In genomic region chr4:143379480-143379879, GRCm38 (mm10) we compare ENCODE assay signal across 16 mouse cellular contexts. TPM values are rescaled to one million over a fixed set of nuclear protein-coding genes. Genes with fewer than 3 reads are reported as not detected.
DNase-seq lines count a peak whose midpoint lies in the region; ATAC-seq lines count a peak whose summit lies in the region.
"Had no signal": no experiment of that assay in that cellular context is flagged by ENCODE, and none has a peak within 500 bp of the region (broad histone marks: within the 10 kb centered on the region; RNA-seq: fewer than 3 reads in every experiment).

No protein-coding gene starts in this region.

- no peak overlapping the region for H3K4me3 ChIP-seq in intestine, embryonic 16.5 days (ENCODE audit: low read length)
- H3K4me3 ChIP-seq in intestine, embryonic 15.5 days (replicated peaks) = no peak overlapping the region
- no peak overlapping the region for H3K4me3 ChIP-seq in hindbrain, embryonic 11.5 days (ENCODE audit: low read depth, low read length)
- H3K4me3 ChIP-seq in midbrain, embryonic 12.5 days = peak overlapping the region; percentile 5; the same call in 1 of the 2 replicates
- H3K4me3 ChIP-seq: gastrocnemius, adult 2 months; kidney, embryonic 15.5 days; lung, embryonic 15.5 days had no signal

- H3K9me3 ChIP-seq in intestine, embryonic 16.5 days (ENCODE audit: control insufficient read depth, low read length) = no peaks in the 10 kb centered on the region
- no peaks in the 10 kb centered on the region for H3K9me3 ChIP-seq in intestine, embryonic 15.5 days
- no peaks in the 10 kb centered on the region for H3K9me3 ChIP-seq in hindbrain, embryonic 11.5 days (ENCODE audit: control insufficient read depth, low read length)
- H3K9me3 ChIP-seq in midbrain, embryonic 12.5 days = no peaks in the 10 kb centered on the region
- H3K9me3 ChIP-seq: kidney, embryonic 15.5 days; lung, embryonic 15.5 days had no signal

- no peaks in the 10 kb centered on the region for H3K4me1 ChIP-seq in intestine, embryonic 16.5 days (ENCODE audit: control insufficient read depth, insufficient read depth, low read length)
- H3K4me1 ChIP-seq in intestine, embryonic 15.5 days (replicated peaks) = no peaks in the 10 kb centered on the region
- H3K4me1 ChIP-seq in hindbrain, embryonic 11.5 days (replicated peaks; ENCODE audit: control insufficient read depth, insufficient read depth, low read length) = 0 out of 2 replicates have a peak, but pooled peaks cover 3% of the 10 kb centered on the region
- peaks cover 18% of the 10 kb centered on the region for H3K4me1 ChIP-seq in midbrain, embryonic 12.5 days
- H3K4me1 ChIP-seq: lung, embryonic 15.5 days had no signal

- no peak overlapping the region for H3K27ac ChIP-seq in intestine, embryonic 16.5 days (ENCODE audit: low read length)
- H3K27ac ChIP-seq in intestine, embryonic 15.5 days = no peak overlapping the region
- H3K27ac ChIP-seq in hindbrain, embryonic 11.5 days (ENCODE audit: low read depth, low read length) = peak overlapping the region; percentile 75
- peak overlapping the region; percentile 57 for H3K27ac ChIP-seq in midbrain, embryonic 12.5 days (replicated peaks)
- H3K27ac ChIP-seq: gastrocnemius, adult 2 months; kidney, embryonic 15.5 days; lung, embryonic 15.5 days had no signal

- WGBS in intestine, embryonic 16.5 days = 44% methylated on average over 7 of the region's 7 CpGs
- 43% methylated on average over 7 of the region's 7 CpGs for WGBS in intestine, embryonic 15.5 days
- WGBS in hindbrain, embryonic 11.5 days = 27% methylated on average over 7 of the region's 7 CpGs
- WGBS in midbrain, embryonic 12.5 days = 19% methylated on average over 7 of the region's 7 CpGs

- H3K27me3 ChIP-seq in intestine, embryonic 16.5 days (replicated peaks; ENCODE audit: control insufficient read depth, insufficient read depth, low read length) = 0 out of 2 replicates have a peak, but pooled peaks cover 2% of the 10 kb centered on the region
- H3K27me3 ChIP-seq in intestine, embryonic 15.5 days (replicated peaks) = no peaks in the 10 kb centered on the region
- H3K27me3 ChIP-seq in hindbrain, embryonic 11.5 days (ENCODE audit: control insufficient read depth, insufficient read depth, low read length) = no peaks in the 10 kb centered on the region; the same call in 1 of the 2 replicates
- peaks cover 7% of the 10 kb centered on the region; the same call in 1 of the 2 replicates for H3K27me3 ChIP-seq in midbrain, embryonic 12.5 days

- H3K4me2 ChIP-seq in intestine, embryonic 16.5 days (ENCODE audit: low read depth, low read length) = no peak overlapping the region
- H3K4me2 ChIP-seq in intestine, embryonic 15.5 days (replicated peaks) = no peak overlapping the region
- peak overlapping the region; percentile 30 for H3K4me2 ChIP-seq in hindbrain, embryonic 11.5 days (replicated peaks; ENCODE audit: low read depth, low read length)
- H3K4me2 ChIP-seq in midbrain, embryonic 12.5 days (replicated peaks) = peak overlapping the region; percentile 40
- H3K4me2 ChIP-seq: kidney, embryonic 15.5 days; liver, embryonic 11.5 days; lung, embryonic 15.5 days had no signal

- H3K9ac ChIP-seq in intestine, embryonic 16.5 days (ENCODE audit: low read depth, low read length) = peak overlapping the region; percentile 35; the same call in 1 of the 2 replicates
- H3K9ac ChIP-seq in intestine, embryonic 15.5 days = no peak overlapping the region
- peak overlapping the region; percentile 37; the same call in 1 of the 2 replicates for H3K9ac ChIP-seq in hindbrain, embryonic 11.5 days (ENCODE audit: low read depth, low read length)
- no peak overlapping the region for H3K9ac ChIP-seq in midbrain, embryonic 12.5 days (replicated peaks)
- H3K9ac ChIP-seq: kidney, embryonic 15.5 days; lung, embryonic 15.5 days had no signal

- DNase-seq in hindbrain, embryonic 11.5 days (ENCODE audit: low spot score) = peak; percentile 64
- DNase-seq in kidney, postnatal 25 days = no peak
- DNase-seq in MN1 (ENCODE audit: low spot score) = no peak
- DNase-seq: gastrocnemius, adult 2 months; right cerebral cortex, postnatal 25 days had no signal

- H3K36me3 ChIP-seq in intestine, embryonic 16.5 days (ENCODE audit: control insufficient read depth, insufficient read depth, low read length) = no peaks in the 10 kb centered on the region
- no peaks in the 10 kb centered on the region for H3K36me3 ChIP-seq in intestine, embryonic 15.5 days
- no peaks in the 10 kb centered on the region for H3K36me3 ChIP-seq in hindbrain, embryonic 11.5 days (ENCODE audit: control insufficient read depth, insufficient read depth, low read length)
- no peaks in the 10 kb centered on the region for H3K36me3 ChIP-seq in midbrain, embryonic 12.5 days
- H3K36me3 ChIP-seq: kidney, embryonic 15.5 days; lung, embryonic 15.5 days had no signal

- ATAC-seq in intestine, embryonic 16.5 days = no peak
- ATAC-seq in intestine, embryonic 15.5 days = no peak
- ATAC-seq in hindbrain, embryonic 11.5 days (ENCODE audit: low FRiP score) = peak; percentile 72
- peak; percentile 42 for ATAC-seq in midbrain, embryonic 12.5 days (ENCODE audit: low FRiP score, low read depth)
- no peak for ATAC-seq in monocyte, adult 5-6 weeks (replicated peaks; ENCODE audit: insufficient number of reproducible peaks, low FRiP score, low TSS enrichment, poor library complexity, severe bottlenecking)

RNA-seq across cellular contexts. Expression of gene Pramel1, which starts 14.7 kb away (rescaled TPM):
- not detected in 2 replicates for polyA plus RNA-seq in intestine, embryonic 16.5 days (2015; fragmentation: Nextera tagmentation; extraction: Ambion mirVana)
- polyA plus RNA-seq in intestine, embryonic 15.5 days (2015; fragmentation: Nextera tagmentation; extraction: Ambion mirVana) = not detected in 2 replicates
- not detected in 2 replicates for polyA plus RNA-seq in hindbrain, embryonic 11.5 days (2014; fragmentation: Nextera tagmentation; extraction: Ambion mirVana)
- not detected in 2 replicates for polyA plus RNA-seq in midbrain, embryonic 12.5 days (2016; fragmentation: Nextera tagmentation; extraction: Ambion mirVana)
- not detected in 3 replicates for total RNA-seq in monocyte, adult 5-6 weeks (2017)
- total RNA-seq: adrenal gland, postnatal 4 days; gastrocnemius, adult 2 months; left cerebral cortex, postnatal 36 days; megakaryocyte-erythroid progenitor cell, adult 5-6 weeks; MEL had no signal
- polyA plus RNA-seq: kidney, embryonic 15.5 days; liver, embryonic 11.5 days; lung, embryonic 15.5 days had no signal

RNA-seq across cellular contexts. Expression of gene Lrrc38, which starts 29.9 kb away (rescaled TPM):
- not detected in 2 replicates for polyA plus RNA-seq in intestine, embryonic 16.5 days (2015; fragmentation: Nextera tagmentation; extraction: Ambion mirVana)
- 0.06 TPM in 1 of 2 replicates, not detected in the other for polyA plus RNA-seq in intestine, embryonic 15.5 days (2015; fragmentation: Nextera tagmentation; extraction: Ambion mirVana)
- polyA plus RNA-seq in hindbrain, embryonic 11.5 days (2014; fragmentation: Nextera tagmentation; extraction: Ambion mirVana) = 0.51 TPM in 1 of 2 replicates, not detected in the other
- 0.16 and 0.37 TPM in 2 replicates for polyA plus RNA-seq in midbrain, embryonic 12.5 days (2016; fragmentation: Nextera tagmentation; extraction: Ambion mirVana)
- not detected in 3 replicates for total RNA-seq in monocyte, adult 5-6 weeks (2017)
- total RNA-seq: adrenal gland, postnatal 4 days; megakaryocyte-erythroid progenitor cell, adult 5-6 weeks; MEL had no signal
- polyA plus RNA-seq: liver, embryonic 11.5 days had no signal

RNA-seq across cellular contexts. Expression of gene Pramef8, which starts 32.7 kb away (rescaled TPM):
- 12.5 and 13.9 TPM in 2 replicates for polyA plus RNA-seq in intestine, embryonic 16.5 days (2015; fragmentation: Nextera tagmentation; extraction: Ambion mirVana)
- 13.2 and 15.1 TPM in 2 replicates for polyA plus RNA-seq in intestine, embryonic 15.5 days (2015; fragmentation: Nextera tagmentation; extraction: Ambion mirVana)
- 17.0 and 19.4 TPM in 2 replicates for polyA plus RNA-seq in hindbrain, embryonic 11.5 days (2014; fragmentation: Nextera tagmentation; extraction: Ambion mirVana)
- 22.0 and 23.1 TPM in 2 replicates for polyA plus RNA-seq in midbrain, embryonic 12.5 days (2016; fragmentation: Nextera tagmentation; extraction: Ambion mirVana)
- total RNA-seq in monocyte, adult 5-6 weeks (2017) = 28.4 to 41.2 TPM (median 40.7 TPM) in 3 replicates
- total RNA-seq: MEL had no signal

Comparison
In these comparisons a context has a peak if more than half of its experiments do, and no peak if none do; other contexts are left out.
1. H3K9ac ChIP-seq: peak in intestine, embryonic 16.5 days (single experiment) and hindbrain, embryonic 11.5 days (single experiment); none in intestine, embryonic 15.5 days (single experiment) and midbrain, embryonic 12.5 days (single experiment).
2. ATAC-seq: peak in hindbrain, embryonic 11.5 days (single experiment) and midbrain, embryonic 12.5 days (single experiment); none in intestine, embryonic 16.5 days (single experiment), intestine, embryonic 15.5 days (single experiment) and monocyte, adult 5-6 weeks (single experiment).
3. H3K27ac ChIP-seq: peak in hindbrain, embryonic 11.5 days (single experiment) and midbrain, embryonic 12.5 days (single experiment); none in intestine, embryonic 16.5 days (single experiment) and intestine, embryonic 15.5 days (single experiment).
4. H3K4me2 ChIP-seq: peak in hindbrain, embryonic 11.5 days (single experiment) and midbrain, embryonic 12.5 days (single experiment); none in intestine, embryonic 16.5 days (single experiment) and intestine, embryonic 15.5 days (single experiment).